Comparison of ENCODE assay signal across 22 mouse cellular contexts in the genomic region with DNA sequence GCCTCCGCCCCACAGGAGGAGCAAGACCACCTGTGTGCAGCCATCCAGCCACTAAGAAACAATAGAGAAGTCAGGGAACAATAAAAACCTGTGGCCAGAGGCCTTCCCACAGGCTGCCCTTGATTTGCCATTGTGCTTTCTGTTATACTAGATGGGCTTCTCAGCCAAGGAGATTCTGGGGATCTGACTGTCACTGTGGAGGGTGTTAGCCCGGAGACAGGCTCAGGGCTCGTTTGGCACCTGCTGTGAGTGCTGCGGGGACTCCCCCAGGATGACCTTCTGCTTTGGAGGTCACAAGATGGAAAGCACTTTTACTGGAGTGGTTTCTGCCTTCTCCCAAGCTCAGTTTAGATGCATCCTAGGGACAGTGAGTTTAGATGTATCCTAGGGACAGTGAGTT.
"Had no signal": no experiment of that assay in that cellular context is flagged by ENCODE, and none has a peak within 500 bp of the region (broad histone marks: within the 10 kb centered on the region; RNA-seq: fewer than 3 reads in every experiment).

No protein-coding gene starts in this region.

- H3K4me3 ChIP-seq: left cerebral cortex, adult 2 months; limb, embryonic 12.5 days; limb, embryonic 15.5 days; megakaryocyte, embryonic 14.5 days; midbrain, embryonic 10.5 days; midbrain, embryonic 13.5 days had no signal

- H3K9ac ChIP-seq: limb, embryonic 12.5 days; limb, embryonic 15.5 days; liver, embryonic 14.5 days; liver, postnatal 0 days; lung, embryonic 14.5 days; midbrain, embryonic 13.5 days had no signal

- ATAC-seq: liver, postnatal 0 days; lung, postnatal 0 days; midbrain, embryonic 13.5 days had no signal

- H3K9me3 ChIP-seq: limb, embryonic 12.5 days; limb, embryonic 15.5 days; megakaryocyte, embryonic 14.5 days; midbrain, embryonic 10.5 days; midbrain, embryonic 13.5 days had no signal

- DNase-seq: kidney, postnatal 36 days; layer of hippocampus, postnatal 36 days; liver, postnatal 0 days; lung, embryonic 14.5 days; lung, postnatal 36 days; right cerebral cortex, adult 18-20 months; right cerebral cortex, postnatal 14 days; right cerebral cortex, postnatal 4 days; thymus, adult 2 months; thymus, postnatal 14 days; thymus, postnatal 4 days had no signal

- H3K4me1 ChIP-seq: limb, embryonic 15.5 days had no signal

- H3K4me2 ChIP-seq: limb, embryonic 12.5 days; limb, embryonic 15.5 days; liver, embryonic 11.5 days; lung, embryonic 14.5 days; midbrain, embryonic 13.5 days had no signal

- H3K27ac ChIP-seq: kidney, postnatal 0 days; left cerebral cortex, adult 2 months; limb, embryonic 12.5 days; limb, embryonic 15.5 days; liver, embryonic 14.5 days; midbrain, embryonic 10.5 days; midbrain, embryonic 13.5 days; stomach, postnatal 0 days had no signal

- H3K27me3 ChIP-seq: limb, embryonic 12.5 days; limb, embryonic 15.5 days; megakaryocyte, embryonic 14.5 days; midbrain, embryonic 13.5 days had no signal
